Mouse (Mus musculus) heart, adult 2 months (tissue): ENCODE measurements around the gene Gm4450.

ENCODE experiments used
- CTCF ChIP-seq: fragments of 200-600 bp; IDR thresholded peaks from 2 replicates; pipeline ENCODE4 v1.8.1; 2022; ENCODE audit warnings: antibody characterized with exemption, mild to moderate bottlenecking, moderate library complexity
- POLR2A ChIP-seq: fragments of 200-500 bp; IDR thresholded peaks from 2 replicates; pipeline ENCODE4 v1.6.1; 2011; ENCODE audit warnings: mild to moderate bottlenecking, low read depth, low read length, control low read depth; ENCODE audit not compliant: insufficient read depth

DNA sequence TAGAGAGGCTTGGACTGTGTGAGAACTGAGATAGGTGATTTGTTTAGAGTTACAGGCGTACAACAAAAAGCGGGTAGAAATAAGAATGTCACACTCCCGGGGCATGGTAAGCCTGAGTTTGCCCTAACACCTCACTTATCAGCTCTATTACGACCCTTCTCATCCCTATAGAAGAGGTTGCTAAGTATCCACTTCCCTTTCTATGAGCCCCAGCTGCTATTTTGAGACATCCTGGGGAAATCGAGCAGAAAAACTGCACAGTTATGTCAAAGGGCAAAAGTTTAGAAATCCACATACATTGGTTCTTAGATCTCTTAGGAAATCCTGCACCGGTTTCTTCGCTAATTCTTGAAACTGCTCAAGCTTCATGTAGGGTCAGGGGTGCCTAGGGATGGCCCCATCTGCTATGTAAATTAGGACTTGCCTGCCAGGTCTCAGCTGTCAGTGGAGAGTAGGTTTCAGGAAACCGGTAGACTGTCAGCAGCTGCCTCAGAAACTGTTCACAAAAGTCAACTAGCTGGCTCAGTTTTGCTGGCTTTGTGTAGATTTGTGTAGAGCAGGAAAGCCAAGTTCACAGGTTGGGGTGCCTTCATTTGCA lies 27.9 kb downstream of the Gm4450 start:
- no peak for TF ChIP-seq POLR2A
- TF ChIP-seq CTCF: no peak
